Comparison of ENCODE assay signal across 8 mouse cellular contexts in the genomic region with DNA sequence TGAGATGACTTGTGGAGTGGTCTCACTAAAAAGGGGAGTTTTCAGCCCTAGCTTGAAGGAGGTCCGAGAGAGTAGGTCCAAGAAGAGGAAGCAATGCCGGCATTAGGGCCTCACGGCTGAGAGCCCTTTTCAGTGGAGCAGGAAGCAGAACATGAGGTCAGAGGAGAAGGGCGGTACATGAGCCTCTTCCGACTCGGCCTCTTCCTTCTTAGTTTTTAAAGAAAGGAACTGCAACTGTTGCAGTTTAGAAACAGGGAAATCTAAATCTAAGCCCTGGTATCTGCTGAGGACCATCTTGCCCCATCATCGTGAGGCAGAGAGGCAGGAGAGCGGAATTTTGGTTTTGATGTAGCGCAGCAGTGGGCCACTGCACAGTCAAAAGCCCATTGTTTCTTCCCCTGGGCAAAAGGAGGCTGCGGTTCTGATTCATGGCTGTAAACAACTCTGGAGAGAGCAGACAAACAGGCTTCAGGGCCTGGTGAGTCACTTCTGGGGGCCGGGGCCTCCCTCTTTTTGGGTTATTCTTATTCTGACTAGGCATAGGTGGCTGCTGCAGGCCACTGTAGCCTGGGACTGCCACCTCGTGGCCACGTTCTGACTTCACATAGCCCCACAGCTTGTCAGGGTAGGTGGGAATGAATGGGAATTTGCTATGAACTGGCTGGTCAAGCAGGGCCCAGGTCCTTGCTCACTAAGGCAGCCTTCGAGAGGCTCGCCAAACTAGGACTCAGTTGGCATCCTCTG. TPM values are rescaled to one million over a fixed set of nuclear protein-coding genes. Genes with fewer than 3 reads are reported as not detected.
DNase-seq lines count a peak whose midpoint lies in the region; ATAC-seq and TF ChIP-seq lines count a peak whose summit lies in the region.

A gene (plus strand): TSS at position 191 of the 744 bp plus-strand sequence.

- peak; percentile 99 for DNase-seq in 3T3-L1 (ENCODE audit: low read depth, low spot score)
- DNase-seq in adrenal gland, postnatal 14 days = peak; percentile 91
- DNase-seq in heart, adult 18-20 months = peak; percentile 77 to 80
- peak; percentile 84 for DNase-seq in kidney, adult 2 months
- DNase-seq in spleen, postnatal 14 days (ENCODE audit: low spot score in 2 of 2) = peak; percentile 37 to 65

- no peaks in the 10 kb centered on the region for H3K27me3 ChIP-seq in embryonic facial prominence, embryonic 12.5 days
- no peaks in the 10 kb centered on the region for H3K27me3 ChIP-seq in kidney, adult 2 months (replicated peaks; ENCODE audit: control insufficient read depth, insufficient read depth, low read length)
- no peaks in the 10 kb centered on the region for H3K27me3 ChIP-seq in limb, embryonic 12.5 days
- H3K27me3 ChIP-seq in midbrain, embryonic 16.5 days (ENCODE audit: control insufficient read depth, insufficient read depth, low read depth, low read length) = no peaks in the 10 kb centered on the region

- peak within 1 kb of the TSS; percentile 37; the same call in 1 of the 2 replicates for H3K9ac ChIP-seq in embryonic facial prominence, embryonic 12.5 days
- H3K9ac ChIP-seq in limb, embryonic 12.5 days (replicated peaks) = 0 out of 2 replicates have a peak within 1 kb of the TSS, but pooled peaks have one; percentile 23
- H3K9ac ChIP-seq in midbrain, embryonic 16.5 days (ENCODE audit: low read depth, low read length) = peak within 1 kb of the TSS; percentile 41; the same call in 1 of the 2 replicates

- peak within 1 kb of the TSS; percentile 23; the same call in 1 of the 2 replicates for H3K4me2 ChIP-seq in embryonic facial prominence, embryonic 12.5 days (replicated peaks)
- H3K4me2 ChIP-seq in limb, embryonic 12.5 days = 0 out of 2 replicates have a peak within 1 kb of the TSS, but pooled peaks have one; percentile 2
- no peak within 1 kb of the TSS for H3K4me2 ChIP-seq in midbrain, embryonic 16.5 days (ENCODE audit: low read length)

- H3K27ac ChIP-seq in embryonic facial prominence, embryonic 12.5 days = peak within 1 kb of the TSS; percentile 56; the same call in 1 of the 2 replicates
- peak within 1 kb of the TSS; percentile 88 for H3K27ac ChIP-seq in kidney, adult 2 months (ENCODE audit: insufficient read depth, low read depth, low read length)
- H3K27ac ChIP-seq in limb, embryonic 12.5 days = peak within 1 kb of the TSS; percentile 53
- H3K27ac ChIP-seq in midbrain, embryonic 16.5 days (ENCODE audit: low read length) = no peak within 1 kb of the TSS

- no peak for ATAC-seq in embryonic facial prominence, embryonic 12.5 days (ENCODE audit: insufficient number of reproducible peaks, insufficient read depth, low FRiP score, low TSS enrichment)
- ATAC-seq in limb, embryonic 12.5 days (ENCODE audit: insufficient number of reproducible peaks, insufficient read depth, low FRiP score, low TSS enrichment, low read depth) = no peak
- no peak for ATAC-seq in midbrain, embryonic 16.5 days

- H3K9me3 ChIP-seq in embryonic facial prominence, embryonic 12.5 days = no peaks in the 10 kb centered on the region
- H3K9me3 ChIP-seq in limb, embryonic 12.5 days = no peaks in the 10 kb centered on the region
- H3K9me3 ChIP-seq in midbrain, embryonic 16.5 days (replicated peaks; ENCODE audit: control insufficient read depth, low read length, poor library complexity, severe bottlenecking) = no peaks in the 10 kb centered on the region

- H3K36me3 ChIP-seq in embryonic facial prominence, embryonic 12.5 days = peaks cover 3% of the 10 kb centered on the region
- H3K36me3 ChIP-seq in kidney, adult 2 months (ENCODE audit: control insufficient read depth, insufficient read depth, low read length) = no peaks in the 10 kb centered on the region
- H3K36me3 ChIP-seq in limb, embryonic 12.5 days = peaks cover 5% of the 10 kb centered on the region
- no peaks in the 10 kb centered on the region for H3K36me3 ChIP-seq in midbrain, embryonic 16.5 days (ENCODE audit: control insufficient read depth, insufficient read depth, low read length)

- WGBS in embryonic facial prominence, embryonic 12.5 days = 41% methylated on average over 15 of the region's 15 CpGs
- 16% methylated on average over 15 of the region's 15 CpGs for WGBS in kidney, adult 2 months
- 55% methylated on average over 15 of the region's 15 CpGs for WGBS in limb, embryonic 12.5 days
- WGBS in midbrain, embryonic 16.5 days = 49% methylated on average over 15 of the region's 15 CpGs

- H3K4me1 ChIP-seq in embryonic facial prominence, embryonic 12.5 days = peaks cover 12% of the 10 kb centered on the region
- peaks cover 39% of the 10 kb centered on the region for H3K4me1 ChIP-seq in kidney, adult 2 months (ENCODE audit: control insufficient read depth, insufficient read depth, low read length)
- peaks cover 26% of the 10 kb centered on the region for H3K4me1 ChIP-seq in limb, embryonic 12.5 days (replicated peaks)
- H3K4me1 ChIP-seq in midbrain, embryonic 16.5 days (ENCODE audit: control insufficient read depth, insufficient read depth, low read length) = peaks cover 12% of the 10 kb centered on the region

- peak; percentile 76 for TF ChIP-seq CTCF in kidney, adult 2 months (conservative IDR thresholded peaks at IDR 0.05; ENCODE audit: insufficient read depth, insufficient read length, low read depth, low read length)

- TF ChIP-seq POLR2A in kidney, adult 2 months (IDR thresholded peaks at IDR 0.05; ENCODE audit: low read depth, low read length) = no peak

- no peak within 1 kb of the TSS for H3K4me3 ChIP-seq in embryonic facial prominence, embryonic 12.5 days
- peak within 1 kb of the TSS; percentile 39 for H3K4me3 ChIP-seq in kidney, adult 2 months (ENCODE audit: insufficient read depth, low read depth, low read length)
- peak within 1 kb of the TSS; percentile 11; the same call in 1 of the 2 replicates for H3K4me3 ChIP-seq in limb, embryonic 12.5 days (replicated peaks)
- no peak within 1 kb of the TSS for H3K4me3 ChIP-seq in midbrain, embryonic 16.5 days (ENCODE audit: low read depth, low read length)

RNA-seq across cellular contexts. Expression of the gene that starts here (rescaled TPM):
- total RNA-seq in adrenal gland, postnatal 14 days (2021) = 14.7 and 16.5 TPM in 2 replicates
- polyA plus RNA-seq in embryonic facial prominence, embryonic 12.5 days (2016; fragmentation: Nextera tagmentation; extraction: Ambion mirVana) = 2.0 and 3.1 TPM in 2 replicates
- 1 to 10 TPM; 2.6 to 2.8 TPM for total RNA-seq in heart, adult 18-20 months (2021)
- polyA plus RNA-seq in kidney, adult 2 months (2012; rRNA removed) = 52.7 and 63.4 TPM in 2 replicates
- polyA plus RNA-seq in limb, embryonic 12.5 days (2016; fragmentation: Nextera tagmentation; extraction: Ambion mirVana) = 1.2 and 2.1 TPM in 2 replicates
- 2.0 and 2.2 TPM in 2 replicates for polyA plus RNA-seq in midbrain, embryonic 16.5 days (2015; fragmentation: Nextera tagmentation; extraction: Ambion mirVana)

Comparison
In these comparisons a context has a peak if more than half of its experiments do, and no peak if none do; other contexts are left out.
1. RNA of the gene that starts here (polyA plus RNA-seq): 52.7 to 63.4 TPM in kidney, adult 2 months; 2.0 to 2.2 TPM in midbrain, embryonic 16.5 days, 2.0 to 3.1 TPM in embryonic facial prominence, embryonic 12.5 days and 1.2 to 2.1 TPM in limb, embryonic 12.5 days; every median in the first group is over 10 times any median in the second.
2. H3K4me3 ChIP-seq: peak in kidney, adult 2 months (single experiment) and limb, embryonic 12.5 days (single experiment); none in embryonic facial prominence, embryonic 12.5 days (single experiment) and midbrain, embryonic 16.5 days (single experiment).
3. Peak in every context shown above with its lines, with median percentiles within 50 percentile points of each other: DNase-seq and H3K9ac ChIP-seq.